Mouse (Mus musculus): ENCODE measurements around the gene Ascc1. TPM values are rescaled to one million over a fixed set of nuclear protein-coding genes. Genes with fewer than 3 reads are reported as not detected.

The Ascc1 gene
- polyA plus RNA-seq, 1 experiment, result 52.9 TPM

DNA sequence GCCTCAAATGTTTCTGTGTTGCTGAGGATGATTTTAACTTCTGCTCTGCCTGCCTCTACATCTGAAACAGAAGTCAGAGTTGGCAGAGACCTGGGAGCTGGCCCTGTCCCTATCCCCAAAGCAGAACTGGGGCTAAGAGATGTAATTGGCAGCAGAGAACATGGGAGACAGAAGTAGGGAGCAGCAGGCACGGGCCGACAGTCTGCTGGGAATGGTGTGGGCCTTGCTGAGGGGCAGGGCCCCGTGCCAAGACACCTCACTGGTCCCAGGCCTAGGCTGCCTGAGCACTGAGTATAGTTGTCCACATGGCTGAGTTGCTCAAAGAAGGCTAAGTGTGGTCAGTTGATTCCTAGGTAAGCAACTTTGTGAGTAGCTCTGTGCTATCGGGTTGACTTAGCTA lies 81.5 kb downstream of the Ascc1 start:
- TF ChIP-seq EP300 (IDR thresholded peaks at IDR 0.05; ENCODE audit: insufficient read depth, low read depth, low read length), result no peak
- no peak for TF ChIP-seq POLR2A (IDR thresholded peaks at IDR 0.05; ENCODE audit: insufficient read depth, low read length)
- TF ChIP-seq CTCF (IDR thresholded peaks at IDR 0.05; ENCODE audit: low read depth, low read length), result no peak
- Histone ChIP-seq H3K9ac (ENCODE audit: low read depth, poor library complexity, severe bottlenecking) (no peak overlapping the region), H3K4me3 (ENCODE audit: low read depth, low read length) (no peak overlapping the region), H3K9me3 (replicated peaks; ENCODE audit: control insufficient read depth, insufficient read depth, low read length, poor library complexity, severe bottlenecking) (no peaks in the 10 kb centered on the region), H3K36me3 (ENCODE audit: control insufficient read depth, insufficient read depth, low read length, poor library complexity, severe bottlenecking) (no peaks in the 10 kb centered on the region), H3K27ac (ENCODE audit: insufficient read depth, low read length) (no peak overlapping the region), H3K4me1 (ENCODE audit: control insufficient read depth, insufficient read depth, low read length) (peaks cover 5% of the 10 kb centered on the region), H3K27me3 (ENCODE audit: control insufficient read depth, insufficient read depth, low read length, poor library complexity, severe bottlenecking) (no peaks in the 10 kb centered on the region)

DNA sequence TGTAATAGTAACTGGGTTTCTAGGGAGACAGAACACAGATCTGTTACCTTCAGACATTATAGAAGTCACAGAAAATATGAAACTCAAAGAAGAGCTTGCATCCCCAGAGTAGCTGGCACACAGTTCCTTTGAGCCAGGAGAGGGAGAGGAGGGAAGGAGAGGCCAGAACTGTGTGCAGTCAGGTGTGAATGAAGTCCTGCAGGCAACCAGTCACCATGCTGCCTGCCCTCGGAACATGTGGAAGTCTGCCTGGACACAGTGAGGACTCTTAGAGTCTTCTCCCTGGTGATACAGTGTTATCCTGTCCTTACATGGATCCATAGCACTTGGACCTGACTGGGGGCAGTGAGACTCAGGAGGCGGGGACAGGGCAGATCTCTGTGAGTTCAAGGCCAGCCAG lies 89.7 kb downstream of the Ascc1 start:
- TF ChIP-seq POLR2A (IDR thresholded peaks at IDR 0.05; ENCODE audit: insufficient read depth, low read length) (no peak), CTCF (IDR thresholded peaks at IDR 0.05; ENCODE audit: low read depth, low read length) (no peak), EP300 (IDR thresholded peaks at IDR 0.05; ENCODE audit: insufficient read depth, low read depth, low read length) (no peak)
- H3K36me3 ChIP-seq (ENCODE audit: control insufficient read depth, insufficient read depth, low read length, poor library complexity, severe bottlenecking), result no peaks in the 10 kb centered on the region
- H3K4me3 ChIP-seq (ENCODE audit: low read depth, low read length), result no peak overlapping the region
- H3K4me1 ChIP-seq (ENCODE audit: control insufficient read depth, insufficient read depth, low read length), result no peaks in the 10 kb centered on the region
- H3K27ac ChIP-seq (ENCODE audit: insufficient read depth, low read length), result no peak overlapping the region
- H3K9me3 ChIP-seq (replicated peaks; ENCODE audit: control insufficient read depth, insufficient read depth, low read length, poor library complexity, severe bottlenecking), result no peaks in the 10 kb centered on the region
- no peak overlapping the region for H3K9ac ChIP-seq (ENCODE audit: low read depth, poor library complexity, severe bottlenecking)
- H3K27me3 ChIP-seq (ENCODE audit: control insufficient read depth, insufficient read depth, low read length, poor library complexity, severe bottlenecking), result no peaks in the 10 kb centered on the region

DNA sequence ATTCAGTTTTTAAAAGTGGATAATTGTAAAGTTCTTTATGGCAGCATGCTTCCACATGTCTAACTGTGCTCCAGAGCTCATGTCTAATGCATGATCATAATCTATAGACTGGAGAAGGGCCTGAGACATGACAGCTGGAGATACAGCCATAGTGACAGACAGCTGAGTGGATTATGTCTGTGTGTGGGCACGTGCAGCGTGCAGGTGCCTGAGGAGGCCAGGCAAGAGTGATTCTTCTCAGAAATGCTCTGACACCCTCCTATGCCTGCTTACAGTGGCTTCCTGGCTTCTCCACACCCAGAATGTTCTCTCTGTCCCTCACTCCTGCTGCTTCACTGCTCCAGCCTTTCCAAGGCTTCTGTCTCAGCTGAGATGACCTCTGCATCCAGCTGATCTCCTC lies 91.1 kb downstream of the Ascc1 start:
- Histone ChIP-seq H3K36me3 (ENCODE audit: control insufficient read depth, insufficient read depth, low read length, poor library complexity, severe bottlenecking) (no peaks in the 10 kb centered on the region), H3K9ac (ENCODE audit: low read depth, poor library complexity, severe bottlenecking) (no peak overlapping the region), H3K27ac (ENCODE audit: insufficient read depth, low read length) (no peak overlapping the region), H3K27me3 (ENCODE audit: control insufficient read depth, insufficient read depth, low read length, poor library complexity, severe bottlenecking) (no peaks in the 10 kb centered on the region), H3K4me1 (ENCODE audit: control insufficient read depth, insufficient read depth, low read length) (no peaks in the 10 kb centered on the region), H3K9me3 (replicated peaks; ENCODE audit: control insufficient read depth, insufficient read depth, low read length, poor library complexity, severe bottlenecking) (no peaks in the 10 kb centered on the region), H3K4me3 (ENCODE audit: low read depth, low read length) (no peak overlapping the region)
- no peak for TF ChIP-seq EP300 (IDR thresholded peaks at IDR 0.05; ENCODE audit: insufficient read depth, low read depth, low read length)
- TF ChIP-seq CTCF (IDR thresholded peaks at IDR 0.05; ENCODE audit: low read depth, low read length), result no peak
- no peak for TF ChIP-seq POLR2A (IDR thresholded peaks at IDR 0.05; ENCODE audit: insufficient read depth, low read length)

DNA sequence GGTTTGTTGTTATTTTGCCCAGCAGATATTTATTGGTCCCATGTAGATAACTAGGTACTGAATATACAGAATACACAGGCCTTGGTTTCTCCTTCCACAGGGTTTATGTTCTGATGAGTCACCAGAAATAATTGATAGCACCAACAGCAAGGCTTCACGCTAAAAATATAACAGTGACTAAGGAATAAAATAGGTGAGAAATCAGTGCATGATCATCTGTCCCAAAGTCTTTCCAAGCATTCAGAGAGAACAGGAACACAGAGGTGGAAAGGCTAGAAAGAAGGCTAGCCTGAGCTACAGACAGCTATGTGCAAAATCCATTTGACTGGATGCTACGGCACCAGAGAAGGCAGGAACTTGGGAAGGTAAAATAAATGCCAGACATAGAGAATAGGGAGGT lies 93.0 kb downstream of the Ascc1 start:
- Histone ChIP-seq H3K9me3 (replicated peaks; ENCODE audit: control insufficient read depth, insufficient read depth, low read length, poor library complexity, severe bottlenecking) (no peaks in the 10 kb centered on the region), H3K4me3 (ENCODE audit: low read depth, low read length) (no peak overlapping the region), H3K27me3 (ENCODE audit: control insufficient read depth, insufficient read depth, low read length, poor library complexity, severe bottlenecking) (no peaks in the 10 kb centered on the region), H3K9ac (ENCODE audit: low read depth, poor library complexity, severe bottlenecking) (no peak overlapping the region), H3K36me3 (ENCODE audit: control insufficient read depth, insufficient read depth, low read length, poor library complexity, severe bottlenecking) (no peaks in the 10 kb centered on the region), H3K4me1 (ENCODE audit: control insufficient read depth, insufficient read depth, low read length) (no peaks in the 10 kb centered on the region), H3K27ac (ENCODE audit: insufficient read depth, low read length) (no peak overlapping the region)
- no peak for TF ChIP-seq CTCF (IDR thresholded peaks at IDR 0.05; ENCODE audit: low read depth, low read length)
- no peak for TF ChIP-seq EP300 (IDR thresholded peaks at IDR 0.05; ENCODE audit: insufficient read depth, low read depth, low read length)
- no peak for TF ChIP-seq POLR2A (IDR thresholded peaks at IDR 0.05; ENCODE audit: insufficient read depth, low read length)

DNA sequence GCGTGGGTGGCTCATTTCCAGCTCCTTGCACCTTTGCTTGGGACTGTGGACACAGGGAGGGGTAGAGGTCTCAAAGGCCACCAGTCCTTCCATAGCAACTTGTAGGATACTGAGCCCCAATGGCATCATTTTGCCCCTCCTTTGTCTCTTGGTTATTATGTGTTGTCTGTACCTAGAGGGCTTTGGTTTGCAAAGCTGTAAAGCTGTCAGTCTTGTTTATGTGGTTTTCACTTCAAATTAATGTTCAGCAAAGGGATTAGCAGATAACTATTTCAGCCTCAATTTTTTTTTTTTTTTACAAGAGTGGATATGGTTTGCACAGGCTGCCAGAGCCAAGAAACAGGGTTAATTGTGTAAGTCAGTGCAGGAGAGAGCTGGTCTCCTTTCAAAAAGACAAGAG lies 93.7 kb downstream of the Ascc1 start:
- H3K27ac ChIP-seq (ENCODE audit: insufficient read depth, low read length), result no peak overlapping the region
- H3K9me3 ChIP-seq (replicated peaks; ENCODE audit: control insufficient read depth, insufficient read depth, low read length, poor library complexity, severe bottlenecking), result no peaks in the 10 kb centered on the region
- H3K27me3 ChIP-seq (ENCODE audit: control insufficient read depth, insufficient read depth, low read length, poor library complexity, severe bottlenecking), result no peaks in the 10 kb centered on the region
- H3K4me3 ChIP-seq (ENCODE audit: low read depth, low read length), result no peak overlapping the region
- no peaks in the 10 kb centered on the region for H3K4me1 ChIP-seq (ENCODE audit: control insufficient read depth, insufficient read depth, low read length)
- TF ChIP-seq POLR2A (IDR thresholded peaks at IDR 0.05; ENCODE audit: insufficient read depth, low read length) (no peak), EP300 (IDR thresholded peaks at IDR 0.05; ENCODE audit: insufficient read depth, low read depth, low read length) (no peak), CTCF (IDR thresholded peaks at IDR 0.05; ENCODE audit: low read depth, low read length) (no peak)
- H3K36me3 ChIP-seq (ENCODE audit: control insufficient read depth, insufficient read depth, low read length, poor library complexity, severe bottlenecking), result no peaks in the 10 kb centered on the region
- H3K9ac ChIP-seq (ENCODE audit: low read depth, poor library complexity, severe bottlenecking), result no peak overlapping the region

DNA sequence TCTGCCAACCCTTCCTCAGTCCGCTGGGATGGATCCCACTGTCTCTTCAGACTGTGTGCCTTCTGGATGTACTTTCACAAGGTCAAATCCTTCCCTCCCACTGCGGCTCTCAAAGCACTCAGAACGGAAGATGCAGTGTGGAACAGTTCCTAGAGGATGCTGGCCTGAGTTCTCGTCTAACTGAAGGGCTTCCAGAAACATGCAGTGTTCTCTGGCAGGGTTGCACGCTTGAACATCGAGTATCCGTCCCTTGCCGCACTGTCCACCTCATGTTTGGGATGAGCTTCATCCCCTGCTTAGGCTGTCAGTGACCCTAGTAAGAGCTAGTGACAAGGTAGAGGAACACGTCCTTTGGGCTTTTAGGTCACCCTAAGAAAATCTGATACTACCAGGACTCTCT lies 94.5 kb downstream of the Ascc1 start:
- H3K9me3 ChIP-seq (replicated peaks; ENCODE audit: control insufficient read depth, insufficient read depth, low read length, poor library complexity, severe bottlenecking), result no peaks in the 10 kb centered on the region

More for the DNA sequence above, 94.5 kb downstream of the Ascc1 start:
- Histone ChIP-seq H3K36me3 (ENCODE audit: control insufficient read depth, insufficient read depth, low read length, poor library complexity, severe bottlenecking) (no peaks in the 10 kb centered on the region), H3K4me1 (ENCODE audit: control insufficient read depth, insufficient read depth, low read length) (no peaks in the 10 kb centered on the region), H3K4me3 (ENCODE audit: low read depth, low read length) (no peak overlapping the region), H3K27me3 (ENCODE audit: control insufficient read depth, insufficient read depth, low read length, poor library complexity, severe bottlenecking) (no peaks in the 10 kb centered on the region), H3K9ac (ENCODE audit: low read depth, poor library complexity, severe bottlenecking) (no peak overlapping the region), H3K27ac (ENCODE audit: insufficient read depth, low read length) (no peak overlapping the region)
- TF ChIP-seq CTCF (IDR thresholded peaks at IDR 0.05; ENCODE audit: low read depth, low read length), result no peak
- no peak for TF ChIP-seq EP300 (IDR thresholded peaks at IDR 0.05; ENCODE audit: insufficient read depth, low read depth, low read length)
- no peak for TF ChIP-seq POLR2A (IDR thresholded peaks at IDR 0.05; ENCODE audit: insufficient read depth, low read length)
